Mouse (Mus musculus) R1 (cell line): Measurements from ENCODE around the gene Ran.
"Not testable (repeated sequence)": the region's sequence is repeated elsewhere in the genome, so short reads cannot be mapped to it uniquely, and the experiment has no call there.

Experiments
- DNase-seq: peaks from one replicate; pipeline ENCODE4 v3.0.0-alpha.2; 2018; ENCODE audit warnings: low read depth, low spot score

The Ran gene

GRCm38 (mm10) chr5:129019497-129020299, at the start of gene Ran:
Ran (plus strand) TSS chr5:129020069.
- DNase-seq: peak; percentile 94

GRCm38 (mm10) chr5:128970878-128971277, 49.0 kb upstream of the Ran start:
- DNase-seq: peak; percentile 81

GRCm38 (mm10) chr5:128971298-128971697, 48.6 kb upstream of the Ran start:
- DNase-seq: peak; percentile 84

GRCm38 (mm10) chr5:128976266-128976665, 43.6 kb upstream of the Ran start:
- DNase-seq: peak; percentile 63

GRCm38 (mm10) chr5:128977466-128977865, 42.4 kb upstream of the Ran start:
- DNase-seq: not testable (repeated sequence)

- peak; percentile 53 for DNase-seq
Observed at GRCm38 (mm10) chr5:128978957-128979356, 40.9 kb upstream of the Ran start.

GRCm38 (mm10) chr5:128980857-128981256, 39.0 kb upstream of the Ran start:
- peak; percentile 52 for DNase-seq

- DNase-seq: peak; percentile 78
Observed at GRCm38 (mm10) chr5:128981607-128982006, 38.3 kb upstream of the Ran start.

- no peak for DNase-seq
Observed at GRCm38 (mm10) chr5:128984536-128984935, 35.3 kb upstream of the Ran start.

GRCm38 (mm10) chr5:128985946-128986345, 33.9 kb upstream of the Ran start:
- DNase-seq: no peak

GRCm38 (mm10) chr5:128987141-128987954, 32.5 kb upstream of the Ran start:
- no peak for DNase-seq

- peak; percentile 38 for DNase-seq
Observed at GRCm38 (mm10) chr5:129000706-129001468, 19.0 kb upstream of the Ran start.

GRCm38 (mm10) chr5:129002571-129003011, 17.3 kb upstream of the Ran start:
- no peak for DNase-seq

- no peak for DNase-seq
Observed at GRCm38 (mm10) chr5:129005416-129005815, 14.5 kb upstream of the Ran start.

GRCm38 (mm10) chr5:129006031-129006788, 13.7 kb upstream of the Ran start:
- no peak for DNase-seq

- DNase-seq: no peak
Observed at GRCm38 (mm10) chr5:129007105-129007957, 12.5 kb upstream of the Ran start.

- DNase-seq: peak; percentile 75
Observed at GRCm38 (mm10) chr5:129008008-129008407, 11.9 kb upstream of the Ran start.

GRCm38 (mm10) chr5:129008412-129008826, 11.4 kb upstream of the Ran start, which contains the start of gene Stx2:
Stx2 (minus strand) TSS chr5:129008574.
- peak; percentile 86 for DNase-seq

- DNase-seq: no peak
Observed at GRCm38 (mm10) chr5:129009577-129009976, 10.3 kb upstream of the Ran start.

GRCm38 (mm10) chr5:129010937-129011336, 8.9 kb upstream of the Ran start:
- no peak for DNase-seq
